Mouse (Mus musculus) urinary bladder, adult 2 months (tissue): ENCODE measurements around the gene Rsph1. TPM values are rescaled to one million over a fixed set of nuclear protein-coding genes. Genes with fewer than 3 reads are reported as not detected.

Experiments
- DNase-seq: peaks from one replicate; pipeline ENCODE4 v3.0.0; 2022; ENCODE audit warnings: low spot score
- polyA plus RNA-seq: library from polyadenylated mRNA; depleted of rRNA; stranded (reverse); fragments of >200 nt; gene quantifications from 2 replicates; pipeline ENCODE4 v1.2.3, GENCODE M21; 2012

The Rsph1 gene
- polyA plus RNA-seq, 1 experiment, result 1.2 TPM

DNA sequence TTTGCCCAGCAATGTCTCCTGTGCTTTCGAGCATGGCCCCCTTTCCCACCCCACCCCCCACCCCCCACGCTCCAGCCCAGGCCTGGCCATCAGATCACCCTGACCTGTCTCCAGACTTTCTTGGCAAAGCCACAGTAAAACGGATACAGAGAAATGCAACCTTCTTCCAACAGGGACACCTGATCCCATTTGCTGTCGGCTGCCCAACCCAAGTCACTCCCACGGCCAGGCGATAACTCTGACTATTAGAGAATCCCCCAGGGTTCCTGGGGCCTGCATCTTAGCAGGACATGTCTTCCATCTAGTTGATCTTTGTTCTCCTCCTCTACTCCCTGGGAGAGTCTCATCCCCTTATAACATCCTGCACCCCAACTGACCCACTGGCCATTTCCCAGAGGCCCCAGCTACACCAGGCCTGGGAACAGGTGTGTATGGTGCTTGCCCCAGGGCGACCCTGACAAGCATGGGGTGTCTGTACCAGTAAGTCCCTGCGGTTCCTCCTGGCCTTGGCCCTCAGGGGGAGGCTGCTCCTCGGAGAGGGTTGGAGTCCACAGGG is 18.8 kb downstream of the Rsph1 start:
- DNase-seq, result no peak

DNA sequence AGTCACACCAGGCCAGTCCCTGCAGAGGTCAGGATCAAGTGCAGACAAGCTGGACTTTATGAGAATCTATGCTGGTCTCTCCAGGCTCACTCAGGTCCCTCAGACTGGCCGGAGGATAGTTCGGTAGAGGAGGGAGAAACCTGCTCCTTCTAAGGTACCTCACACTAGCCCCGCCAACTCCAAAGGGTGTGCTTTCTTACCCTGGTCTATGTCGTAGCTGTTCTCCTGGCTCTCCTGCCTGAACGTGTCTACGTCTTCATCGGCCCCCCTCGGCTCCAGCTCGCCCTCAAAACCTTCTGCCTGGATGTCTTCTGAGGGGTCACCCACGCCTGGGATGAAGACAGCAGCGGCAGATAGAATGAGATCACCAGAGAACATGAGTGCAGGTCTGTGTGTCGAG is 19.3 kb downstream of the Rsph1 start:
- DNase-seq, result no peak

DNA sequence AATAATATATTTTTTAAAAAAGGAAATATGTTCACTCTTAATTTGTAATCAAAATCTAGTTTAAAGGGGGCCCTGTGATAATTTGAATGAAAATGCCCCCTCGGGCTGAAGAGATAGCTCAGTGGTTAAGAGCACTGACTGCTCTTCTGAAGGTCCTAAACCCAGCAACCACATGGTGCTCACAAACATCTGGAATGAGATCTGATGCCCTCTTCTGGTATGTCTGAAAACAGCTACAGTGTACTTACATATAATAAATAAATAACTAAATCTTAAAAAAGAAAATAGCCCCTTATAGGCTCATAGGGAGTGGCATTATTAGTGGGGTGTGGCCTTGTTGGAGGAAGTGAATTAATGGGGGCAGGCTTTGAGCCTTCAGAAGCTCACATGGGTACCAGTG is 20.0 kb downstream of the Rsph1 start:
- DNase-seq, result no peak

DNA sequence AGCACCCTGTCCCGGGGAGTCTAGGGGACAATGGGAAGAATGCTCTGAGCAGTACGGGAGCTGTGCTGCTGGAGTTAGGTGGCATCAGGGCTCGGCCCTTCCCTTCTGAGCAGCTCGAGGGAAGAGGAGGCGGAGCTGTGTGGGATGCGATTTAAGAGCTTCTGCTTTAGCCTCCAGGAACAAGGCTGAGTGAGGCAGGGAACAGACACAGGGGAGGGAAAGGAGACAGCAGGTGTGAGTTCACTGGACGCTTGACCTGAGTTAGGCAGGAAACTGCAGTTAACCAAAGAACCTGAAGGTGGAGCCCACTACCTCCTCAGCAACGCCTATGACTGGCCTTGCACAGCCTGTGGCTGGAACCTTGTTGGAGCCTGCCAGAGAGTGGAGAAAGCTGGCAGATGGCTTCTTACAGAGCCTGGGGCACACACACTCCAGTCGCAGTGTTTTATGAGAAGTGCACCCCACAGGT is 22.7 kb downstream of the Rsph1 start:
- DNase-seq, result peak; percentile 54

DNA sequence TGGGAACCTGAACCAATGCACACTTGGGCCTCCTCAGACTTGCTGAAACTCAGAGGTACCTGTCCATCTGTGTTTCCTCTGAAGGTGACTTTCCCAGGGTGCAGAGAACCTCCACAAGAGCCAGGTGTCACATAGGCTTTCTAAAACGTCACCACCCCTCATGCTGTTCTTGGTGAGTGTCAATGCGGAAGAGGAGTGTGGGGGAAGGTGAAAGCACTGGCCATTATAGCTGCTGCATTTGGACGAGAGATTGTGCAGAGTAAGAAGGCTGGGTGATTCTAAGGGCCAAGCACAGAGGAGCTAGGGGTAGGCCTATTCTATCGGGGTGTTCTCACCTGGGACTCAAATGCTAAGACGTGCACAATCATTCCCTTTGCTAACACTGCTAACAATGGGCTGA is 23.2 kb downstream of the Rsph1 start:
- DNase-seq, result no peak

DNA sequence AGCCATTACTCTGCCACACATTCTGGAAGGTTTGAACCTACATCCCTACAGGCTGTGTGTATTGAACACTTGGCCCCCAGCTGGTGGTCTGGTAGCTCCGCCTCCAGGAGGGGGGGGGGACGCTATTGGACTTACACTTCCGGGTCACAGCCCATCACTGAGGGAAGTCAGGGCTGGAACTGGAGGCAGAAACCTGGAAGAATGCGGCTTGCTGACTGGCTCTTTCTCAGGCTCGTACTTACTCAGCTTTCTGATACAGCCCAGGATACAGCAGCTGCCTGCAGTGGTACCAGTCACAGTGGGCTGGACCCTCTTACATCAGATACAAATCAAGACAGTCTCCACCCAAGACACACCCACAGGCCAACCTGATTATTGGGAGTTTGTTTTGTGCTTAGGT is 30.0 kb downstream of the Rsph1 start:
- no peak for DNase-seq

DNA sequence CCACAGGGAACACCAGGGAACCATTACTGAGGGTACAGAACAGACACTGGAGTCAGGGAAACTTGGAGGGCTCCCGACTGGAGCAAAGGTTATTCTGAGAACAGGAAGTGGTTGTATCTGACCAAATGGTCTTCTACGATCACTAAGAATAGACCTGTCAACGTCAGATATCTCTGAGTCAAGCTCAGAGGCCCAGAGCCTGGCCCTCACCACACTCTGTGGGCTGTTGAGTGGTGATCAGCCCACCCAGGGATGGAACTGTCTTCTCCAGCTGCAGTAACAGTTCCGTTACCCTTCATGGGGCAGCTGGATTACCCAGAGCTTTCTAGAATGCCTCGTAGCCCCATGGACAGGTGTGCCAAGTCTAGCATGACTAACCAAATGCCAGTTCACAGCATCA is 31.9 kb downstream of the Rsph1 start:
- no peak for DNase-seq

DNA sequence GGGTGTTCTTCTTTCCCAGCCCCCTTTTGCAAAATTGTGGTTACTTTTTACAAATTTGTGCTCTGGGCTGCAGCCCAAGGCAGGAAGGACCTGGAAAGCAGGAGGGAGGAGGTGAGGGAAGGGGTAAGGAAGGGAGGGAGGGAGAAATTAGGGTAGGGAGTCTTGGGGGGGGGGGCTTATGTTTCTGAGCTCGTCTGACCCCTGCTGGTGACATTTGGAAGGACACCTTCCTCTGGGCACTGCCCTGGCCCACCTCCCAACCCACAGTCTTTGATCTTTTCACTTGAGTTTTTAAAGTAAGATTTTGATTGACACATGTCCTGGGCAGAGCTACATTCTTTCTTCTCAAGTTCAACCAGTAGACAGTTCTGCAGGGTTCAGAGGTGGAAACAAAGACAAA is 34.4 kb downstream of the Rsph1 start:
- DNase-seq, result peak; percentile 17

DNA sequence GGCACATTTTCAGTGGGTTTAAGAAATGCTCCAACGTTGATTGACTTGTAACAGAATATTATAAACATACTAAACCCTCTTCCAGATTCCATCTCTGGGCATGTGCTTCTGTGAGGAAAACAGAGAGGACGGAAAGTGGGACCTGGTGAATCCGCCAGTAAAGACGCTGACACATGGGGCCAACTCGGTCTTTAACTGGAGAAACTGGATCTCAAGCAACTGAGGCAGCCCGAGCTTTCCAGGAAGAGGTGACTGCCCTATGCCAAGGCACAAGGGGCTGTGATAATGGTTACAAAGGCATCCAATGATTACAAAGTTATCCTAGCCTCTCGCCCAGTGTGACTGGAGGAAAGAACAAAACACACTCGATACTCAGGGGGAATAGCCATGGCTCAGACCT is 36.0 kb downstream of the Rsph1 start:
- no peak for DNase-seq

DNA sequence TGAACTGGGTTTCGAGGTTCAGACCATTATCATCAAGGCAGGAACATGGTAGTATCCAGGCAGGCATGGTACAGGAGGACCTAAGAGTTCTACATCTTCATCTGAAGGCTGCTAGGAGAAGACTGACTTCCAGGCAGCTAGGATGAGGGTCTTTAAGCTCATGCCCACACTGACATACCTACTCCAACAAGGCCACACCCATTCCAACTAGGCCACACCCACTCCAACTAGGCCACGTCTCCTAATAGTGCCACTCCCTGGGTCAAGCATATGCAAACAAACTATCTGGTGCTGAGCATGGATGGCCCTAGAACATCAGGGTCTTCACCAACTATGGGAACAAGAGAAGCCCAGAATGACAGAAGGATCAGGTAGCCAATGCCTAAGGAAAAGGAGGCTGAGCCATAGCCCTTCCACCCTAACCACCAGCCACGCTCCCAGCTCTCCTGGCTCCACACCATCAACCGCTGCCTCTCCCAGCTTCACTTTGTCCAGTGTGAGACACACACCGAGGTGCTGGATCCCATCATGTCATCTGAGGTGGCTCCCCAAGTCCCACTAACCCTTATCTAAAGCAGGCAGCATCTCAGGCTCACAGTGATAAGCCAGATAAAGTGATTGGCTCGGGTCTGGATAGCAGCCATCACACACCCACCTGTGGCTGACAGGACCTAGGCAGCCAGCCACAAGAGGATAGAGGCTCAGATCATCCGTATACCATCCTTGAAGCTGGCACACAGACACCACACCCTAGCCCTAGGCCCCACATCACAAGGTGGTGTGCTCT is 38.8 kb downstream of the Rsph1 start:
- DNase-seq, result no peak

DNA sequence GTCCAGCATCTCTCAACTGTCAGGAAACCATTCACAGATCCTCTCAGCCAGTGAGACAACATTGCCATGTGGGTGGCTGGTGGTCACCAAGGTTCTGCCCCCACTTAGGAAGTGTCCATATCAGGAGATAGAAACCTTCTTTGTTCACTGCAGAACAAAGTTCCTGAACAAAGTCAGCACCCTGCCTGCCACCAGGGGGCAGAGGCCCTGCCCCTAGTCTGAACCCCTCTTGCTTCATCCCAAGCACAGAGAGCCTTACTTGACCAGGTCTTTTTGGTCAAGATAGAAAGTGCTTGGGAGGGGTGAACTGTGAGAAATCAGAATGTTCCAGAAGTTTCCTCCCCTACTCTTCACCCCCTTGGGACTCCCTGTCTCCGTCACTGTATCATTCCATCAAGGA is 41.3 kb downstream of the Rsph1 start:
- DNase-seq, result no peak

DNA sequence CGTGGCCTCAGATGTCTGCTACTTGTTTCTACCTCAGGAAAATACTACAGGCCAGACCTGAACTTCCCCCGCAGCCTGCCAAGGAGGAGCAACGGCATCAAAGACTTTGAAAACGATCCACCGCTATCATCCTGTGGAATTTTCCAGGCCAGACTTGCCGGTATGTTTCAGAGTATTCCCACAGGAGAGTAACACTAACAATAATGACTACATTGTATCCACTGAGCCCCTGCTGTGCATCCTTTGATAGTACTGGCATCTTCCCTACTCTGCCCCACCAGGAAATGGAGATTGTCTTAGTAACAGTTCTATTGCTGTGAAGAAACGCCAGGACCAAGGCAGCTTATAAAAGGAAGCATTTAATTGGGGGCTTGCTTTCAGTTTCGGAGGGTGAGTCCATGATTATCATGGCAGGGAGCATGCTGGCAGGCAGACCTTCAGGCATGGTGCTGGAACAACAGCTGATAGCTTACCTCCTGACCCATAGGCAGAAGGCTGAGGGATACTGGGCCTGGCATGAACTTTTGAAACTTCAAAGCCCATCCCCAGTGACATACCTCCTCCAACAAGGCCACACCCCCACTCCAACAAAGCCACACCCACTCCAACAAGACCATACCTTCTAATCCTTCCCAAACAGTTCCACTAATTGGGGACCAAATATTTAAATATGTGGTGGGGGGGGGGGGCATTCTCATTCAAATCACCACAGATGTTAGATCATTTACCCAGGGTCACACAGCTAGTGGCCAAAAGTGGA is 44.8 kb downstream of the Rsph1 start:
- no peak for DNase-seq

DNA sequence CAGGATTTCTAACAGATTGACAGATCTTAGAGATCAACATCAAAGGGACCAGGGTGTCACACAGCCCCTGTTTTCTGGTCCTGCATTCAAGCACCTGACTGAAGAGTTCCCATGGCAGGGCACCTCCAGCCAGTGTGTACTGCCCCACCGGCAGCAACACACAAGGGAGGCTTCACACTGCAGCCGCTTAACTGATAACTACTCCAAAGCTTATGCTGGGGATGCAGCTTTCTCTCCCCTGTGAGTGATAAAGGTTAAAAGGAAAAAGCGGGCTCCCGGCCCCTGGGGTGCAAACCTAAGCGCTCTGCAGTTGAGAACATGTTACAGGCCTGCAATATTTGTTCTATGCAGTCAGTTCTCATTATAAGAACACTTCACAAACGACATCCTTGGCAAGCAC is 45.4 kb downstream of the Rsph1 start:
- DNase-seq, result no peak

DNA sequence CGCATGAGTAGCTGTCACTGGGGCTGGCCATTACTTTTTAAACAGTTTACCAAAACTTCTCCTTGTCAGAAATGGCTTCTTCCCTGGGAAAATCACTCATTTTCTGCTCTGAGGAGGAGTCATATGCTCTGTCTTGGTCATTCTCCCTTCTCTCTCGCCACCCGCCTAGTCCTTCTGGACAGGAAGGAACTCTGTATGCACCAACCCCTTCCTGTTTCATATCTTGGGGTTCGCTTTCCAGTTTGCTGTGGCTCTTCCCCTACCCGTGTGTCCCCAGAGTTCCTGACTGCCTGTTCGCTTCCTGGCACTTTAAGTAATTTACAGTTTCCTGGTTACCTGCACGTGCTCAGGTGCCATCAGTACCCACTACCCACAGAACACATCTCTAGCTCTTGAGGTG is 50.3 kb downstream of the Rsph1 start:
- no peak for DNase-seq

DNA sequence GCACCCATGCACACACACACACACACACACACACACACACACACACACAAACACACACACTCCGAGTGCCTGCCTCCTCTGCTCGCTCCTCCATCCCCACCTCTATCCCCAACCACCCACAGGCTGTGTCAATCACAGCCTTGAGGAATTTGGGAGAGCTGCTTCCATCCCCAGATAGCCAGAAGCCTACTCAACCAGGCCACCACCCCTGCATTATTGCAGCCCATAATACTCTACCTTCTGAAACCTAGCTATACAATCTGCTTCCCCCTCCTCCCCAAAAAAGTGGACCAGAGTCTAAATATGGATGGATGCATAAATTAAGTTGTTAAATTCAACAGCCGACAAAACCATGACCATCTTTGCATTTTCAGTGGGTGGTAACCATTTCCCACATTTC is 50.8 kb downstream of the Rsph1 start:
- DNase-seq, result no peak

DNA sequence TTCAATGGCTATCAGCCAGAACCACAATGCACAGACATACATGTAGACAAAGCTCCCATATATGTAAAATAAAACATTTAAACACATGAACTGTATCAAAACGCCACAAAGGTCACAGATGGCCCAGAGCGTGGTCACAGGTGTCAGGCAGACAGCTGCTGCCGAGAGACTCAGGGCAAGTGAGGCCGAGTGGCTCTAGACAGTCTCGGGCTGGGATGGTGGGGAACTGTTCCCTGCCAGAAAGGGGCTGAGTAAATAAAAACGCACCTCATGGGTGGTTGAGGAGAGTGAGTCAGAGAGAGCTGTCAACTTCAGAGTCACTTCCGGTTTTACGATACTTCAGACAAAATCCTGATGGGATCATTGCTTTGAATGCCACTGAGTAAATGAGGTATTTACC is 52.6 kb downstream of the Rsph1 start:
- no peak for DNase-seq

DNA sequence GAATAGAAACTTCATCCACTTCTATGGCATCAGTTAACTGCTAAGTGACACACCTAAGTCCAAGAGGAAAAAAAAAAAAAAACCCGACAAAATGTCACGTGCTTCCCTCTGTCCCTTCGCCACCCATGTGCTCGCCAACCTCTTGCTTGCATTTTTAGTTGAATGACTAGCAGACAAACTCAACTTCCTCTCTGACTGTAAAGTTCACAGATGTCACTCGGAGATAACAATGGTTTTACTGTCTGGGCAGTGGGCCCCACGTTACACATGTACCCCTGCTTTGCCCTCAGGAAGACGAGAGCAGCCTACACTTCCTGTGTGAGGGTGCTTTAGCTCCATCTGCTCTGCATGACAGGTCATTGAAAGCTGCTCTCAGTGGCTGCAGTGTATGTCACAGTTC is 53.3 kb downstream of the Rsph1 start:
- no peak for DNase-seq

DNA sequence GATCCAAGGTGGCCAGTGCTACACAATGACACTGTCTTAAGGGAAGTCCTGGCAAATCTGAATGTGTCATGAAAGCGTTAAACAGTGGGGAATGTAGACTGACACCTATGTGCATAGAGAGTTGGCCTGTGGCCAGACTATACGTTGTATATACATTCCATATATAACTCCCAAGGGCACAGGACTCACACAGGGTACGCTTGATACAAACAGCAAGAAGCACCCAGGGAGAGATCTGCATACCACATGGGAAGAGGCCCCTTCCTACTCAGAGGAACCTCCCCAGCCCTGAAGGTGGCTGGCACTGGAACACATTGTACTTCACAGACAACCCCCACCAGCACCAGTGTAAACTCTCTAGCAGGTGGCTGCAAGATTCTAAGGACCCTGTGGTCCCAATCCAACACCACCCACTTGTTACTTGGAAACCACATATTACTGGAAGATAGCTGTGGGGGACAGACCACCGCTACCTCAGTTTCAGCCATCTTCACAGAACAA is 54.3 kb downstream of the Rsph1 start:
- DNase-seq, result no peak

DNA sequence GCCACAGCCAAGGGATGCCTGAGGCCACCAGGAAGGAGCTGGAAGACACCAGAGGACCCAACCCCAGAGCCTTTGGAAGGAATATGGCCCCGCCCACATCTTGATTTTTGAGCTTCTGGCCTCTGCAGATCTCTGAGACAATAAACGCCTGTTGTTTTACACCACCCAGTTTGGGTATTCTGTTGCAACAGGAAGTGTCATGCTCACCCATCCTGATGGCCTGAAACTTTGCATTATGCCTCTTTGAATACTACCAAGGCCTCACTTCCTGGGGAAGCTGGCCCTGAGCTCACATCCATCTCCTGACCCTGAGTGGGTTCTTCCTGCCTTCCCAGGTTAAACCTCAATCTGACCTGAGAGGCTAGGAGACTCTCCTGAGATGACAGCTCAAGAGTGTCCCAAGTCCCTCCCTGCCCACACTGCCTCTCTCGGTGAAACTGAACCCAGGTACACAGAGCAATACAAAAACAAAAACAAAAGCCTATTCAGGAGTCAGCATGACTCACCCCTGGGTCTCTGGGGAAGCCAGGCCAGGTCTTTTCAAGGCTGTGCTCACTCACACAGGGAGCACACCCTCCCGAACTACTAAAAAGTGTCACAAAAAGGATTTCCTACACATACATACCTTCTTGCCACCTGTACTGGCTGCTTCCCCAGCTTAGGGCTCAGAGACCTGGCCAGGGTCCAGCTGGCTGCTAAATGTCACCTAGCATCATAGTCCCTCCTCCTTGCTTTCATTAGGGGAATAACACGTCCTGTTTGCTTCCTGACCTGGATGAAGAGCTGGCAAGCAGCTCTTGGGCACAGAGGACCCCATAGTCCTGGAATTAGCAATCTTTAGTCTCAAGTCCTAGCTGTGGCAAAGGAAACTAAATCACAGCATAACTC is 60.9 kb downstream of the Rsph1 start:
- no peak for DNase-seq

DNA sequence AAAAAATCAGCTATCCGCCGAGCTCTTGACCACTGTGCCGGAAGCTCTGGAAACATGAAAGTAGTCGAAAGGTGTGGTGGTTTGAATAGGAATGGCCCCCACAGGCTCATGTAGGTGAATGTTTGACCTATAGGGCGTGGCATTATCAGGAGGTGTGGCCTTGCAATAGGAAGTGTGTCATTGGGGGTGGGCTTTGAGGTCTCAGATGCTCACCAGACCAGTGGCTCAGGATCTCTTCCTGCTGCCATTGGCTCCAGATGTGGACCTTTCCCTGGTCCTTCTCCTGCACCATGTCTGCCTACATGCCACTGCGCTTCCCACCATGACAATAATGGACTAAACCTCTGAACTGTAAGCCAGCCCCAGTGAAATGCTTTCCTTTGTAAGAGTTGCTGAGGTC is 65.3 kb downstream of the Rsph1 start:
- DNase-seq, result no peak

DNA sequence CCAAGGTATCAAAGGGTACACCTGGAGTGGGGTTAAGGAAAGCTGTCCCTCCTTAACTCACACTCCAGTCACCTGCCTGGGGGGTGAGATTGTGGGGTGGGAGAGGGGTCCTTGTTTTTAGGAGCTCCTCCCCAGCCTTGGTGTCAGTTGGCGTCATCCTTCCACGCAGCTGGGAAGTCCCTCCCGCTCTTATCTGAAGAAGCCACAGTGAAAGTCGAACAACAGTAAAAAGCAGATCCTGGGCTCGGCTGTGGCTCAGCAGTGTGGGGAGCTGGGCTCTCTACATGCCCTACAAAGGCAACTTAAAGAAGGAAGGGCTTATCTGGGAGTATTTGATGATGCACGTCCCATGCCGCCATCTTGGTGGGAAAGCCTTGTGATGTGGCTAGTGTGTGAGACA is 66.9 kb downstream of the Rsph1 start:
- no peak for DNase-seq

DNA sequence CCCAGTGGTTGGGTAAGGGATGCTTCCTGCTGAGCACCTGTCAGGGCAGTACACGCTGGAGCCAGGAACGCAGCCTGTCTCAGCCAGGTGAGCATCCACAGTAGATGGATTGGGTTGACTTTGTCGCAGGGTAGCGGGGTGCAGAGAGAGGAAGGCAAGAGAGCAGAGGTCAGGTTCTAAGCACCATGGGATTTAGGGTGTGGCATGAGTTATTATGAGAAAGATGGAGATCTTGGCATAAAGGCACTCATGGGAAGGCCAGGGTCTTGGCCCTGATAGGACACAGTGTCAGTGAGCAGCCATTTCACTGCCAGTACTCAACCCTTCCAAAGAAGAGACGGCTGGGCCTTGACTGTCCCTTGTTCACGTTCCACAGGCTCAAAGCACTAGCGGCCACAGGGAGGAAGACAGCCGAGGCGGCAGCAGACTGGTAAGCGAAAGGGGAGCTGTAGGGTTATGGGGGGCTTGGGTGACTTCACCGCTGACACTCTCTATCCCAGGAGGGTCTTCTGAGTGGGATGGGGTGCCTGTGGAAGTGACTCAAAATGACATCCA is 67.7 kb downstream of the Rsph1 start:
- DNase-seq, result no peak
